Mouse (Mus musculus): ENCODE results near the gene Zfp128. TPM values are rescaled to one million over a fixed set of nuclear protein-coding genes. Genes with fewer than 3 reads are reported as not detected.
"Not testable (repeated sequence)": the region's sequence is repeated elsewhere in the genome, so short reads cannot be mapped to it uniquely, and the experiment has no call there.

Gene Zfp128
- polyA plus RNA-seq, 1 experiment from 2014 or later, result 8.9 TPM

DNA sequence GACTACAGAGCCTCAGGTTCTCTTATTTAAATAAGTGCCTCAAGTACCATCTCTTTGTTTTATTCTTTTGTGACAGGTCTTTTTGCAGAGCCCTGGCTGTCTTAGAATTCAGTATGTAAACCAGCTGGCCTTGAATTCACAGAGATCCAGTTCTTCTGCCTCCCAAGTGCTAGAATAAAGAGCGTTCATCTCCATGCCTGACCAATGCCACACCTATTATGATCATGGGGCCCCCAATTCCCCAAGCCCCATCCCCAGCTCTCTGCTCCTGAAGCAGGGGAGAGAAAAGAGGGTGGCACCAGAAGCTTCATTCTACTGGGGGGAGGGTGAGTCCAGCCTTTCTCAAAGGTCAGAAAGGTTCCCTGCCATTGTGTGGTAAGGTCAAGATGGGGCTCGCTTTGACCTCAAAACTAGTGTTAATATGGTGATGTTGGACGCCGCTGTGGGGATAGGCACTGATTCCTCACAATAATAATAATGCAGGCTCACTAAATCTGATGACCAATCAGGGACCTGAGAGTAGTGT, 52.7 kb downstream of the Zfp128 start:
- 79% methylated on average over 4 of the region's 4 CpGs for WGBS
- Histone ChIP-seq H3K4me3 (ENCODE audit: low read depth, low read length) (no peak overlapping the region), H3K9me3 (replicated peaks; ENCODE audit: control insufficient read depth, low read length) (no peaks in the 10 kb centered on the region), H3K4me1 (ENCODE audit: control insufficient read depth, insufficient read depth, low read length) (no peaks in the 10 kb centered on the region), H3K27ac (ENCODE audit: low read depth, low read length) (no peak overlapping the region), H3K9ac (ENCODE audit: low read length) (no peak overlapping the region), H3K4me2 (ENCODE audit: low read length) (no peak overlapping the region), H3K27me3 (replicated peaks; ENCODE audit: control insufficient read depth, insufficient read depth, low read length) (no peaks in the 10 kb centered on the region), H3K36me3 (ENCODE audit: control insufficient read depth, insufficient read depth, low read length) (0 out of 2 replicates have a peak, but pooled peaks cover 2% of the 10 kb centered on the region)
- DNase-seq (ENCODE audit: low spot score), result no peak
- no peak for ATAC-seq

DNA sequence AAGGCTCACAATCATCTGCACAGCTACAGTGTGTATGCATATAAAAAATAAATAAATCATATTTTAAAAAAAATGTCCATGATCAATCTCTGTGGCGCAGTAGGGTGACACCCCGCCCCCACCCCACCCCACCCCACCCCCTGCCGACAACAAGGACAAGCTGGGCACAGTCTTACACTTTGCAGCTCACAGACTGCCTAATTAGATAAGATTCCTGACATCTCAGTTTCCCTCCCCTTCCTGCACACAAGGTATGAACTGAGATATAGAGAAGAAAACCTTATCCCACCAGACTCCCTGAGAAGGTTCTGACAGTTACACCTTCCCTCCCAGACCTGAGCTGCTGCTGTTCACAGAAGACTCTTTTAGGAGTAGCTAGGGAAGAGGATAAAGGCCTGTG, 53.8 kb downstream of the Zfp128 start:
- no peaks in the 10 kb centered on the region for H3K4me1 ChIP-seq (ENCODE audit: control insufficient read depth, insufficient read depth, low read length)
- no peak overlapping the region for H3K4me2 ChIP-seq (ENCODE audit: low read length)
- no peak overlapping the region for H3K4me3 ChIP-seq (ENCODE audit: low read depth, low read length)
- DNase-seq (ENCODE audit: low spot score) (no peak), ATAC-seq (no peak)
- no peak overlapping the region for H3K27ac ChIP-seq (ENCODE audit: low read depth, low read length)
- H3K9ac ChIP-seq (ENCODE audit: low read length), result no peak overlapping the region
- no peaks in the 10 kb centered on the region for H3K9me3 ChIP-seq (replicated peaks; ENCODE audit: control insufficient read depth, low read length)
- H3K36me3 ChIP-seq (ENCODE audit: control insufficient read depth, insufficient read depth, low read length), result no peaks in the 10 kb centered on the region
- WGBS, result 70% methylated on average over 3 of the region's 3 CpGs
- H3K27me3 ChIP-seq (replicated peaks; ENCODE audit: control insufficient read depth, insufficient read depth, low read length), result no peaks in the 10 kb centered on the region

DNA sequence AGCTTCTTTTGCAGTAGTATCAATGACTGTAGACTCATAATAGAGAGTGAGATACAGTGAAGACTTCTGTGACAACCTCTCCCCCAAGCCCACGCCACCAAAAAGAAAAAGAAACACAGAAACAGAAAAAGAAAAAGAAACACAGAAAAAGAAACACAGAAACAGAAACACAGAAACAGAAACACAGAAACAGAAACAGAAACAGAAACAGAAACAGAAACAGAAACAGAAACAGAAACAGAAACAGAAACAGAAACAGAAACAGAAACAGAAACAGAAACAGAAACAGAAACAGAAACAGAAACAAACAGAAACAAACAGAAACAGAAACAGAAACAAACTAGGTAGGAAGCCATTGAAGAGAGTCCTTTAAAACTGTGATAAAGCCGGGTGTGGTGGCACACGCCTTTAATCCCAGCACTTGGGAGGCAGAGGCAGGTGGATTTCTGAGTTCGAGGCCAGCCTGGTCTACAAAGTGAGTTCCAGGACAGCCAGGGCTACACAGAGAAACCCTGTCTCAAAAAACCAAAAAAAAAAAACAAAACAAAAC, 56.4 kb downstream of the Zfp128 start:
- H3K27me3 ChIP-seq (replicated peaks; ENCODE audit: control insufficient read depth, insufficient read depth, low read length); H3K27ac ChIP-seq (ENCODE audit: low read depth, low read length); DNase-seq (ENCODE audit: low spot score); H3K9ac ChIP-seq (ENCODE audit: low read length); H3K36me3 ChIP-seq (ENCODE audit: control insufficient read depth, insufficient read depth, low read length); H3K9me3 ChIP-seq (replicated peaks; ENCODE audit: control insufficient read depth, low read length); ATAC-seq; H3K4me2 ChIP-seq (ENCODE audit: low read length); H3K4me3 ChIP-seq (ENCODE audit: low read depth, low read length); H3K4me1 ChIP-seq (ENCODE audit: control insufficient read depth, insufficient read depth, low read length): not testable (repeated sequence)
- 88% methylated on average over 3 of the region's 4 CpGs for WGBS

DNA sequence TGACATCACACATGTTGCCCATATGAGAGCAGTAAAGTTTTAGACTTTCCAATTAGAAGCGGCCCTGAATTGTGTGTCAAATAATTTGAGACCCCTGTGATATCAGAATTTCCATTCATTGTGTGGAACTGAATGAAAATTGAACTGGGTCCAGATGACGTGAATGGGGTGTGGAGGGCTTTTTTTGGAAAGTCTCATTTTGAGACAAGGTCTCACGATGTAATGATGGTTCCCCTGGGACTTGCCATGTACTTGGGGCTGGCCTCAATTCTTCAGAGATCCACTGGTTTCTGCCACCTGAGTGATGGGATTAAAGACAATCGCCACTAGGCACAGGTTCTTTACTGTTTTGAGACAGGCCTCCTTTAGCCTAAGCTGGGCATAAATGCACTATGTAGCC, 59.6 kb downstream of the Zfp128 start:
- no peak overlapping the region for H3K4me2 ChIP-seq (ENCODE audit: low read length)
- ATAC-seq (no peak), DNase-seq (ENCODE audit: low spot score) (no peak)
- H3K27me3 ChIP-seq (replicated peaks; ENCODE audit: control insufficient read depth, insufficient read depth, low read length), result no peaks in the 10 kb centered on the region
- H3K36me3 ChIP-seq (ENCODE audit: control insufficient read depth, insufficient read depth, low read length), result no peaks in the 10 kb centered on the region
- H3K9ac ChIP-seq (ENCODE audit: low read length), result no peak overlapping the region
- no peaks in the 10 kb centered on the region for H3K9me3 ChIP-seq (replicated peaks; ENCODE audit: control insufficient read depth, low read length)
- WGBS, result 75% methylated on average over 4 of the region's 4 CpGs
- no peak overlapping the region for H3K27ac ChIP-seq (ENCODE audit: low read depth, low read length)
- no peaks in the 10 kb centered on the region for H3K4me1 ChIP-seq (ENCODE audit: control insufficient read depth, insufficient read depth, low read length)
- H3K4me3 ChIP-seq (ENCODE audit: low read depth, low read length), result no peak overlapping the region

Other genes starting within 250 kb of the Zfp128 start
- gene Vmn2r54, start 240.9 kb upstream of the Zfp128 start, polyA plus RNA-seq (2014; fragmentation: Nextera tagmentation; extraction: Ambion mirVana), result not detected in 2 replicates
- not detected in 2 replicates for gene Vmn2r55, start 196.2 kb upstream of the Zfp128 start, polyA plus RNA-seq (2014; fragmentation: Nextera tagmentation; extraction: Ambion mirVana)
- gene Vmn2r56, start 146.2 kb upstream of the Zfp128 start, polyA plus RNA-seq (2014; fragmentation: Nextera tagmentation; extraction: Ambion mirVana), result not detected in 2 replicates
- gene Zscan18, start 77.5 kb upstream of the Zfp128 start, polyA plus RNA-seq (2014; fragmentation: Nextera tagmentation; extraction: Ambion mirVana), result 15.7 and 20.6 TPM in 2 replicates
- gene Zfp329, start 62.3 kb upstream of the Zfp128 start, polyA plus RNA-seq (2014; fragmentation: Nextera tagmentation; extraction: Ambion mirVana), result 16.1 and 23.6 TPM in 2 replicates
- 29.7 and 38.8 TPM in 2 replicates for gene Zfp110, start 46.4 kb upstream of the Zfp128 start, polyA plus RNA-seq (2014; fragmentation: Nextera tagmentation; extraction: Ambion mirVana)
- gene Zscan22, start 16.6 kb downstream of the Zfp128 start, polyA plus RNA-seq (2014; fragmentation: Nextera tagmentation; extraction: Ambion mirVana), result 15.4 and 16.3 TPM in 2 replicates
- 740 and 1,089 TPM in 2 replicates for gene Rps5, start 41.1 kb downstream of the Zfp128 start, polyA plus RNA-seq (2014; fragmentation: Nextera tagmentation; extraction: Ambion mirVana)
- 0.48 and 0.57 TPM in 2 replicates for gene Rnf225, start 46.2 kb downstream of the Zfp128 start, polyA plus RNA-seq (2014; fragmentation: Nextera tagmentation; extraction: Ambion mirVana)
- gene Zfp324, start 84.7 kb downstream of the Zfp128 start, polyA plus RNA-seq (2014; fragmentation: Nextera tagmentation; extraction: Ambion mirVana), result 10.1 and 11.4 TPM in 2 replicates
- gene Zfp446, start 96.7 kb downstream of the Zfp128 start, polyA plus RNA-seq (2014; fragmentation: Nextera tagmentation; extraction: Ambion mirVana), result 4.5 and 4.9 TPM in 2 replicates
- 0.10 TPM in 1 of 2 replicates, not detected in the other for gene Slc27a5, start 117.0 kb downstream of the Zfp128 start, polyA plus RNA-seq (2014; fragmentation: Nextera tagmentation; extraction: Ambion mirVana)
- gene Trim28, start 117.9 kb downstream of the Zfp128 start, polyA plus RNA-seq (2014; fragmentation: Nextera tagmentation; extraction: Ambion mirVana), result 266 and 317 TPM in 2 replicates
- gene Zbtb45, start 128.9 kb downstream of the Zfp128 start, polyA plus RNA-seq (2014; fragmentation: Nextera tagmentation; extraction: Ambion mirVana), result 34.7 and 41.1 TPM in 2 replicates
- 189 and 215 TPM in 2 replicates for gene Chmp2a, start 153.6 kb downstream of the Zfp128 start, polyA plus RNA-seq (2014; fragmentation: Nextera tagmentation; extraction: Ambion mirVana)
- 73.4 and 77.9 TPM in 2 replicates for gene Ube2m, start 157.1 kb downstream of the Zfp128 start, polyA plus RNA-seq (2014; fragmentation: Nextera tagmentation; extraction: Ambion mirVana)
- 4.0 and 6.3 TPM in 2 replicates for gene Mzf1, start 173.6 kb downstream of the Zfp128 start, polyA plus RNA-seq (2014; fragmentation: Nextera tagmentation; extraction: Ambion mirVana)
- gene Vmn1r85, start 214.0 kb downstream of the Zfp128 start, polyA plus RNA-seq (2014; fragmentation: Nextera tagmentation; extraction: Ambion mirVana), result 0.04 and 0.06 TPM in 2 replicates
- gene Vmn1r86, start 238.7 kb downstream of the Zfp128 start, polyA plus RNA-seq (2014; fragmentation: Nextera tagmentation; extraction: Ambion mirVana), result not detected in 2 replicates

Measured in forebrain, embryonic 14.5 days (tissue).